Mouse (Mus musculus): ENCODE data around the gene Fkbp7. TPM values are rescaled to one million over a fixed set of nuclear protein-coding genes. Genes with fewer than 3 reads are reported as not detected.

Gene Fkbp7
- polyA plus RNA-seq, 1 experiment from 2014 or later, result 30.4 TPM

- WGBS, result 86% methylated on average over 12 of the region's 12 CpGs
- no peak overlapping the region for H3K4me2 ChIP-seq (replicated peaks; ENCODE audit: low read depth, low read length)
- no peaks in the 10 kb centered on the region for H3K9me3 ChIP-seq (ENCODE audit: control insufficient read depth, low read length)
- H3K27me3 ChIP-seq (ENCODE audit: control insufficient read depth, insufficient read depth, low read length), result no peaks in the 10 kb centered on the region
- H3K4me1 ChIP-seq (replicated peaks; ENCODE audit: control insufficient read depth, insufficient read depth, low read length), result no peaks in the 10 kb centered on the region
- no peak overlapping the region for H3K9ac ChIP-seq (ENCODE audit: low read depth, low read length)
- no peak overlapping the region for H3K27ac ChIP-seq (ENCODE audit: low read depth, low read length)
- DNase-seq (ENCODE audit: low spot score), result no peak
- ATAC-seq (ENCODE audit: low FRiP score), result no peak
- peaks cover 12% of the 10 kb centered on the region; the same call in 1 of the 2 replicates for H3K36me3 ChIP-seq (ENCODE audit: control insufficient read depth, insufficient read depth, low read length)
- no peak overlapping the region for H3K4me3 ChIP-seq (ENCODE audit: low read depth, low read length)
Observed at GRCm38 (mm10) chr2:76690436-76691204, 17.7 kb upstream of the Fkbp7 start.

GRCm38 (mm10) chr2:76688162-76688561 lies 15.2 kb upstream of the Fkbp7 start:
- WGBS, result 76% methylated on average over 7 of the region's 7 CpGs

GRCm38 (mm10) chr2:76687608-76688007 lies 14.7 kb upstream of the Fkbp7 start:
- H3K4me1 ChIP-seq (replicated peaks; ENCODE audit: control insufficient read depth, insufficient read depth, low read length), result no peaks in the 10 kb centered on the region
- H3K27ac ChIP-seq (ENCODE audit: low read depth, low read length), result no peak overlapping the region
- no peak overlapping the region for H3K4me3 ChIP-seq (ENCODE audit: low read depth, low read length)
- H3K4me2 ChIP-seq (replicated peaks; ENCODE audit: low read depth, low read length), result no peak overlapping the region
- no peak for DNase-seq (ENCODE audit: low spot score)
- H3K9ac ChIP-seq (ENCODE audit: low read depth, low read length), result no peak overlapping the region
- H3K27me3 ChIP-seq (ENCODE audit: control insufficient read depth, insufficient read depth, low read length), result no peaks in the 10 kb centered on the region
- H3K36me3 ChIP-seq (ENCODE audit: control insufficient read depth, insufficient read depth, low read length), result peaks cover 9% of the 10 kb centered on the region; the same call in 1 of the 2 replicates
- H3K9me3 ChIP-seq (ENCODE audit: control insufficient read depth, low read length), result no peaks in the 10 kb centered on the region
- WGBS, result 82% methylated on average over 3 of the region's 3 CpGs
- no peak for ATAC-seq (ENCODE audit: low FRiP score)

More at GRCm38 (mm10) chr2:76688162-76688561, 15.2 kb upstream of the Fkbp7 start:
- H3K4me2 ChIP-seq (replicated peaks; ENCODE audit: low read depth, low read length), result no peak overlapping the region
- peaks cover 11% of the 10 kb centered on the region; the same call in 1 of the 2 replicates for H3K36me3 ChIP-seq (ENCODE audit: control insufficient read depth, insufficient read depth, low read length)
- H3K9ac ChIP-seq (ENCODE audit: low read depth, low read length), result no peak overlapping the region
- H3K4me3 ChIP-seq (ENCODE audit: low read depth, low read length), result no peak overlapping the region
- no peaks in the 10 kb centered on the region for H3K4me1 ChIP-seq (replicated peaks; ENCODE audit: control insufficient read depth, insufficient read depth, low read length)
- DNase-seq (ENCODE audit: low spot score) (no peak), ATAC-seq (ENCODE audit: low FRiP score) (no peak)
- no peaks in the 10 kb centered on the region for H3K9me3 ChIP-seq (ENCODE audit: control insufficient read depth, low read length)
- no peak overlapping the region for H3K27ac ChIP-seq (ENCODE audit: low read depth, low read length)
- H3K27me3 ChIP-seq (ENCODE audit: control insufficient read depth, insufficient read depth, low read length), result no peaks in the 10 kb centered on the region

- ATAC-seq (ENCODE audit: low FRiP score), result no peak
- H3K27ac ChIP-seq (ENCODE audit: low read depth, low read length), result no peak overlapping the region
- no peaks in the 10 kb centered on the region for H3K27me3 ChIP-seq (ENCODE audit: control insufficient read depth, insufficient read depth, low read length)
- H3K4me1 ChIP-seq (replicated peaks; ENCODE audit: control insufficient read depth, insufficient read depth, low read length), result no peaks in the 10 kb centered on the region
- no peak overlapping the region for H3K4me2 ChIP-seq (replicated peaks; ENCODE audit: low read depth, low read length)
- H3K36me3 ChIP-seq (ENCODE audit: control insufficient read depth, insufficient read depth, low read length), result peaks cover 8% of the 10 kb centered on the region; the same call in 1 of the 2 replicates
- no peak overlapping the region for H3K4me3 ChIP-seq (ENCODE audit: low read depth, low read length)
- no peaks in the 10 kb centered on the region for H3K9me3 ChIP-seq (ENCODE audit: control insufficient read depth, low read length)
- DNase-seq (ENCODE audit: low spot score), result no peak
- no peak overlapping the region for H3K9ac ChIP-seq (ENCODE audit: low read depth, low read length)
- WGBS, result 92% methylated on average over 3 of the region's 3 CpGs
Observed at GRCm38 (mm10) chr2:76686986-76687385, 14.1 kb upstream of the Fkbp7 start.

GRCm38 (mm10) chr2:76682301-76682700 lies 9.4 kb upstream of the Fkbp7 start:
- DNase-seq (ENCODE audit: low spot score) (no peak), ATAC-seq (ENCODE audit: low FRiP score) (no peak)
- H3K36me3 ChIP-seq (ENCODE audit: control insufficient read depth, insufficient read depth, low read length), result peaks cover 8% of the 10 kb centered on the region; the same call in 1 of the 2 replicates
- no peak overlapping the region for H3K4me3 ChIP-seq (ENCODE audit: low read depth, low read length)
- no peak overlapping the region for H3K27ac ChIP-seq (ENCODE audit: low read depth, low read length)
- H3K9ac ChIP-seq (ENCODE audit: low read depth, low read length), result no peak overlapping the region
- H3K4me2 ChIP-seq (replicated peaks; ENCODE audit: low read depth, low read length), result no peak overlapping the region
- no peaks in the 10 kb centered on the region for H3K27me3 ChIP-seq (ENCODE audit: control insufficient read depth, insufficient read depth, low read length)
- 86% methylated on average over 8 of the region's 8 CpGs for WGBS
- no peaks in the 10 kb centered on the region for H3K4me1 ChIP-seq (replicated peaks; ENCODE audit: control insufficient read depth, insufficient read depth, low read length)
- no peaks in the 10 kb centered on the region for H3K9me3 ChIP-seq (ENCODE audit: control insufficient read depth, low read length)

GRCm38 (mm10) chr2:76676401-76677226 lies 3.7 kb upstream of the Fkbp7 start:
- Histone ChIP-seq H3K9me3 (ENCODE audit: control insufficient read depth, low read length) (no peaks in the 10 kb centered on the region), H3K9ac (ENCODE audit: low read depth, low read length) (peak overlapping the region; percentile 29), H3K4me1 (replicated peaks; ENCODE audit: control insufficient read depth, insufficient read depth, low read length) (peaks cover 7% of the 10 kb centered on the region), H3K27me3 (ENCODE audit: control insufficient read depth, insufficient read depth, low read length) (no peaks in the 10 kb centered on the region), H3K4me2 (replicated peaks; ENCODE audit: low read depth, low read length) (peak overlapping the region; percentile 54), H3K4me3 (ENCODE audit: low read depth, low read length) (peak overlapping the region; percentile 77), H3K36me3 (ENCODE audit: control insufficient read depth, insufficient read depth, low read length) (no peaks in the 10 kb centered on the region), H3K27ac (ENCODE audit: low read depth, low read length) (no peak overlapping the region)
- WGBS, result 71% methylated on average over 13 of the region's 13 CpGs
- no peak for ATAC-seq (ENCODE audit: low FRiP score)
- no peak for DNase-seq (ENCODE audit: low spot score)

GRCm38 (mm10) chr2:76675949-76676348 lies 3.0 kb upstream of the Fkbp7 start:
- peak; percentile 28 for DNase-seq (ENCODE audit: low spot score)
- Histone ChIP-seq H3K36me3 (ENCODE audit: control insufficient read depth, insufficient read depth, low read length) (no peaks in the 10 kb centered on the region), H3K9ac (ENCODE audit: low read depth, low read length) (peak overlapping the region; percentile 84), H3K27ac (ENCODE audit: low read depth, low read length) (no peak overlapping the region), H3K4me2 (replicated peaks; ENCODE audit: low read depth, low read length) (peak overlapping the region; percentile 54), H3K4me3 (ENCODE audit: low read depth, low read length) (peak overlapping the region; percentile 77), H3K27me3 (ENCODE audit: control insufficient read depth, insufficient read depth, low read length) (no peaks in the 10 kb centered on the region), H3K4me1 (replicated peaks; ENCODE audit: control insufficient read depth, insufficient read depth, low read length) (peaks cover 7% of the 10 kb centered on the region), H3K9me3 (ENCODE audit: control insufficient read depth, low read length) (no peaks in the 10 kb centered on the region)
- WGBS, result 14% methylated on average over 4 of the region's 4 CpGs
- ATAC-seq (ENCODE audit: low FRiP score), result no peak

- DNase-seq (ENCODE audit: low spot score) (peak; percentile 65), ATAC-seq (ENCODE audit: low FRiP score) (peak; percentile 61)
- WGBS, result under 1% methylated on average over 31 of the region's 44 CpGs
Observed at GRCm38 (mm10) chr2:76675451-76675850, 2.5 kb upstream of the Fkbp7 start.

More at GRCm38 (mm10) chr2:76675451-76675850, 2.5 kb upstream of the Fkbp7 start:
- peak overlapping the region; percentile 77 for H3K4me3 ChIP-seq (ENCODE audit: low read depth, low read length)
- no peaks in the 10 kb centered on the region for H3K9me3 ChIP-seq (ENCODE audit: control insufficient read depth, low read length)
- H3K27ac ChIP-seq (ENCODE audit: low read depth, low read length), result peak overlapping the region; percentile 82
- no peaks in the 10 kb centered on the region for H3K27me3 ChIP-seq (ENCODE audit: control insufficient read depth, insufficient read depth, low read length)
- peaks cover 7% of the 10 kb centered on the region for H3K4me1 ChIP-seq (replicated peaks; ENCODE audit: control insufficient read depth, insufficient read depth, low read length)
- H3K9ac ChIP-seq (ENCODE audit: low read depth, low read length), result peak overlapping the region; percentile 84
- H3K36me3 ChIP-seq (ENCODE audit: control insufficient read depth, insufficient read depth, low read length), result no peaks in the 10 kb centered on the region
- H3K4me2 ChIP-seq (replicated peaks; ENCODE audit: low read depth, low read length), result peak overlapping the region; percentile 54

All from hindbrain, embryonic 11.5 days (tissue).